Mouse (Mus musculus) telencephalon, adult 2 months (tissue): Measurements from ENCODE around the gene Olfr830.
"Not testable (repeated sequence)": the region's sequence is repeated elsewhere in the genome, so short reads cannot be mapped to it uniquely, and the experiment has no call there.

Experiments used
- DNase-seq: peaks from one replicate; pipeline ENCODE4 v3.0.0-alpha.2; 2011; ENCODE audit warnings: low read depth, low spot score

The Olfr830 gene

DNA sequence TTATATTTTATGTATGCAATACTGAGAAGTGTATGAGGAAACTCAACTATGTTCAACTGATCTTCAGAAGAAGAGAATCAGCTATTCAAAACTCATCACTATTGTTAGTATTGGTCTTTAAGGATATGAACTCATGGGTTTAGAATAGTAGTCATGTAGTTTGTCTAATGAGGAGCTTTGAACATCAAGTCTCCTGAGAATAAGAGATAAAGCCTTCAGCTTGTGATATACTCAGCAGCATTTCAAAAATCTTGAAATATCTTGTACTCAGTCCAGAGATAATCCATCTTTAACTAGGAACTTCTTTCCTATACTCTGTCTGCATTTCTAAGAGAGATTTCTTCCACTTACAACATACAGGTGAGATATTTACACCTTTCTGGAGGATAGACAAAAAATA is at the start of gene Olfr830:
TSS of gene Olfr830 (plus strand) at position 301 of the 400 bp plus-strand sequence.
- DNase-seq, result no peak

DNA sequence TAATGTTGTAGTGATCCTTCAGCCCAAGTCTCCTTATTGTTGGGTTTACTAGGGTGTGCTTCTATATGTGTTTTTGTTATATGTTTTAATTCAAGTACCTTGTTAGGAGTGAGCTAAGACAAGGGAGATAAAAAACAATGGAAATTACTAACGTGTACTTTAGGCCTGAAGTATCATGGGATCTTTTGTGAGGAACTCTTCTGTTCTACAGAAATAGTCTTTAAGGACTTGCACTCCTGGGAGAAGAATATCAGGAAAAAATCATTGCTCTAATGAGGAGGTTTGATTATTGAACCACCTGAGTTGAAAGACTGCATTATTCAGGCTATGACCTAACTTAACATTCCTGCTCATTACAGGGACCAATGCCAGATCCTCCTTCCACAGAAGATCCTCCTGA is 19.9 kb upstream of the Olfr830 start, which contains the start of gene Olfr829:
TSS of gene Olfr829 (plus strand) at position 301 of the 400 bp plus-strand sequence.
- DNase-seq, result no peak

GRCm38 (mm10) chr9:18907699-18908098 is 33.2 kb downstream of the Olfr830 start:
- DNase-seq, result not testable (repeated sequence)

DNA sequence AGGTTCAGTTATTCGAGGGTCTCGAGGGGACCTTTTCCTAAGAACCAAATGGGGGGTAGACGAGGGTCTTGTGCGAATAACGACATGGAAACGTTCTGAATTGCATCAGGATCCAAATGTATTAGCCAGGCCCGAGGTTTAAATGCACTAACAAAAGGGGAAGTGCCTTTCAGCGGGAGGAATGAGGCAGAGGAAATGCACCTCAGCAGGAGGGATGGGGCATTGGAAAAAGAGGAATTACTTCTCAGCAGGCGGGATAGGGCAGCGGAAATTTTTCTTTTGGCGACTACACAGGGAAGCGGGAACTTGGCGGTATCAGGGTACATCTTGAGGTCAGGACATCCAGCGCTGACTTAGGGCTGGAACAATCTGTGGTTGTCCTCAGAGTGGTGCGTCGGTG is 53.4 kb downstream of the Olfr830 start:
- DNase-seq, result not testable (repeated sequence)
